In genomic region chr12:86867271-86868223, GRCm38 (mm10) we compare ENCODE assay signal across 8 mouse cellular contexts. TPM values are rescaled to one million over a fixed set of nuclear protein-coding genes. Genes with fewer than 3 reads are reported as not detected.
DNase-seq lines count a peak whose midpoint lies in the region; ATAC-seq and TF ChIP-seq lines count a peak whose summit lies in the region.

No protein-coding gene starts in this region.

- 32% methylated on average over 14 of the region's 14 CpGs for whole genome bisulfite sequencing in embryonic facial prominence, embryonic 14.5 days
- 32% methylated on average over 14 of the region's 14 CpGs for WGBS in limb, embryonic 14.5 days
- WGBS in forebrain, embryonic 15.5 days: 53% methylated on average over 14 of the region's 14 CpGs
- WGBS in forebrain, embryonic 11.5 days: 51% methylated on average over 14 of the region's 14 CpGs

- intact Hi-C loops in heart, postnatal 14 days (cut with DNase I): no loop called here
- intact Hi-C loops in left cerebral cortex, postnatal 4 days (cut with DNase I): no loop called here

- peak; percentile 69 for DNase-seq in urinary bladder, postnatal 14 days (ENCODE audit: low spot score)
- DNase-seq in urinary bladder, adult 2 months (ENCODE audit: low spot score): no peak
- peak; percentile 84 for DNase-seq in embryonic facial prominence, embryonic 14.5 days (ENCODE audit: low spot score)
- DNase-seq in heart, postnatal 14 days: peak; percentile 53 to 73
- no peak for DNase-seq in limb, embryonic 14.5 days (ENCODE audit: low spot score)
- DNase-seq in left cerebral cortex, postnatal 4 days: no peak
- no peak for DNase-seq in forebrain, embryonic 11.5 days (ENCODE audit: low spot score)

- peak overlapping the region; percentile 68 for H3K27ac ChIP-seq in embryonic facial prominence, embryonic 14.5 days (replicated peaks; ENCODE audit: low read depth, low read length)
- peak overlapping the region; percentile 52; the same call in 1 of the 2 replicates for H3K27ac ChIP-seq in limb, embryonic 14.5 days (replicated peaks; ENCODE audit: low read depth, low read length)
- no peak overlapping the region for H3K27ac ChIP-seq in forebrain, embryonic 15.5 days (replicated peaks)
- no peak overlapping the region for H3K27ac ChIP-seq in forebrain, embryonic 11.5 days (ENCODE audit: low read depth, low read length)

- H3K4me1 ChIP-seq in embryonic facial prominence, embryonic 14.5 days (ENCODE audit: control insufficient read depth, insufficient read depth, low read length): peaks cover 7% of the 10 kb centered on the region; the same call in 1 of the 2 replicates
- H3K4me1 ChIP-seq in limb, embryonic 14.5 days (ENCODE audit: control insufficient read depth, insufficient read depth, low read length): peaks cover 10% of the 10 kb centered on the region; the same call in 1 of the 2 replicates
- H3K4me1 ChIP-seq in forebrain, embryonic 15.5 days: no peaks in the 10 kb centered on the region
- H3K4me1 ChIP-seq in forebrain, embryonic 11.5 days (replicated peaks; ENCODE audit: control insufficient read depth, insufficient read depth, low read length): no peaks in the 10 kb centered on the region

- ATAC-seq in embryonic facial prominence, embryonic 14.5 days (ENCODE audit: low read depth): peak; percentile 81
- peak; percentile 45; the same call in 1 of the 2 replicates for ATAC-seq in limb, embryonic 14.5 days (ENCODE audit: low FRiP score, low read depth)
- ATAC-seq in forebrain, embryonic 15.5 days (replicated peaks): no peak
- ATAC-seq in forebrain, embryonic 11.5 days (replicated peaks; ENCODE audit: low FRiP score): no peak; the same call in 1 of the 2 replicates

- no peak overlapping the region for H3K4me3 ChIP-seq in embryonic facial prominence, embryonic 14.5 days (ENCODE audit: low read depth, low read length)
- no peak overlapping the region for H3K4me3 ChIP-seq in limb, embryonic 14.5 days (replicated peaks; ENCODE audit: low read length)
- H3K4me3 ChIP-seq in forebrain, embryonic 15.5 days: no peak overlapping the region
- no peak overlapping the region for H3K4me3 ChIP-seq in forebrain, embryonic 11.5 days (ENCODE audit: low read depth, low read length)

- H3K36me3 ChIP-seq in embryonic facial prominence, embryonic 14.5 days (ENCODE audit: control insufficient read depth, insufficient read depth, low read length): no peaks in the 10 kb centered on the region
- H3K36me3 ChIP-seq in limb, embryonic 14.5 days (ENCODE audit: control insufficient read depth, insufficient read depth, low read length): no peaks in the 10 kb centered on the region
- H3K36me3 ChIP-seq in forebrain, embryonic 15.5 days: no peaks in the 10 kb centered on the region
- no peaks in the 10 kb centered on the region for H3K36me3 ChIP-seq in forebrain, embryonic 11.5 days (ENCODE audit: control insufficient read depth, insufficient read depth, low read length)

- H3K27me3 ChIP-seq in embryonic facial prominence, embryonic 14.5 days (replicated peaks; ENCODE audit: control insufficient read depth, insufficient read depth, low read length): no peaks in the 10 kb centered on the region
- no peaks in the 10 kb centered on the region for H3K27me3 ChIP-seq in limb, embryonic 14.5 days (ENCODE audit: control insufficient read depth, insufficient read depth, low read length)
- no peaks in the 10 kb centered on the region for H3K27me3 ChIP-seq in forebrain, embryonic 15.5 days
- H3K27me3 ChIP-seq in forebrain, embryonic 11.5 days (ENCODE audit: control insufficient read depth, insufficient read depth, low read length): no peaks in the 10 kb centered on the region

- TF ChIP-seq POLR2A in limb, embryonic 14.5 days (IDR thresholded peaks at IDR 0.05; ENCODE audit: borderline replicate concordance, extremely low read depth, insufficient read depth, insufficient read length): no peak

- H3K9me3 ChIP-seq in embryonic facial prominence, embryonic 14.5 days (ENCODE audit: control insufficient read depth, low read length): no peaks in the 10 kb centered on the region
- H3K9me3 ChIP-seq in limb, embryonic 14.5 days (ENCODE audit: control insufficient read depth, low read length): no peaks in the 10 kb centered on the region
- no peaks in the 10 kb centered on the region for H3K9me3 ChIP-seq in forebrain, embryonic 15.5 days
- no peaks in the 10 kb centered on the region for H3K9me3 ChIP-seq in forebrain, embryonic 11.5 days (ENCODE audit: control insufficient read depth, low read length)

- no peak overlapping the region for H3K9ac ChIP-seq in embryonic facial prominence, embryonic 14.5 days (ENCODE audit: low read depth, low read length)
- H3K9ac ChIP-seq in limb, embryonic 14.5 days (ENCODE audit: low read depth, low read length, severe bottlenecking): no peak overlapping the region
- no peak overlapping the region for H3K9ac ChIP-seq in forebrain, embryonic 15.5 days (replicated peaks)
- H3K9ac ChIP-seq in forebrain, embryonic 11.5 days (ENCODE audit: low read length): no peak overlapping the region

- no peak overlapping the region for H3K4me2 ChIP-seq in embryonic facial prominence, embryonic 14.5 days (ENCODE audit: low read depth, low read length)
- H3K4me2 ChIP-seq in limb, embryonic 14.5 days (replicated peaks; ENCODE audit: low read depth, low read length, severe bottlenecking): no peak overlapping the region
- H3K4me2 ChIP-seq in forebrain, embryonic 15.5 days (replicated peaks): no peak overlapping the region
- H3K4me2 ChIP-seq in forebrain, embryonic 11.5 days (ENCODE audit: low read depth, low read length, severe bottlenecking): no peak overlapping the region

RNA-seq across cellular contexts. Expression of gene Irf2bpl, which starts 17.1 kb away (rescaled TPM):
- polyA plus RNA-seq in urinary bladder, adult 2 months (2012; rRNA removed): 29.6 and 38.2 TPM in 2 replicates
- polyA plus RNA-seq in embryonic facial prominence, embryonic 14.5 days (2014; fragmentation: Nextera tagmentation; extraction: Ambion mirVana): 33.5 and 33.8 TPM in 2 replicates
- total RNA-seq in heart, postnatal 14 days (2021): 10 to 100 TPM; 44.7 to 51.8 TPM
- 37.1 and 50.8 TPM in 2 replicates for polyA plus RNA-seq in limb, embryonic 14.5 days (2012; rRNA removed)
- 33.9 and 37.0 TPM in 2 replicates for polyA plus RNA-seq in limb, embryonic 14.5 days (2014; fragmentation: Nextera tagmentation; extraction: Ambion mirVana)
- 94.9 and 95.8 TPM in 2 replicates for polyA plus RNA-seq in forebrain, embryonic 15.5 days (2015; fragmentation: Nextera tagmentation; extraction: Ambion mirVana)
- 100 to 1,000 TPM; 124 to 127 TPM for total RNA-seq in left cerebral cortex, postnatal 4 days (2021)
- 40.3 and 42.7 TPM in 2 replicates for polyA plus RNA-seq in forebrain, embryonic 11.5 days (2014; fragmentation: Nextera tagmentation; extraction: Ambion mirVana)

Comparison
In these comparisons a context has a peak if more than half of its experiments do, and no peak if none do; other contexts are left out.
1. DNase-seq: peak in urinary bladder, postnatal 14 days (single experiment), embryonic facial prominence, embryonic 14.5 days (single experiment) and heart, postnatal 14 days (2 of 2); none in urinary bladder, adult 2 months (single experiment), limb, embryonic 14.5 days (single experiment), left cerebral cortex, postnatal 4 days (single experiment) and forebrain, embryonic 11.5 days (single experiment).
2. ATAC-seq: peak in embryonic facial prominence, embryonic 14.5 days (single experiment) and limb, embryonic 14.5 days (single experiment); none in forebrain, embryonic 15.5 days (single experiment) and forebrain, embryonic 11.5 days (single experiment).
3. H3K27ac ChIP-seq: peak in embryonic facial prominence, embryonic 14.5 days (single experiment) and limb, embryonic 14.5 days (single experiment); none in forebrain, embryonic 15.5 days (single experiment) and forebrain, embryonic 11.5 days (single experiment).